Mouse (Mus musculus) lung, postnatal 10 days (tissue): ENCODE results near the gene Poln.
A peak's percentile ranks its signal among the peaks of the same experiment; 100 is the strongest.

Experiments used
- DNase-seq: peaks from one replicate; pipeline ENCODE4 v3.0.0; 2021

Gene Poln

DNA sequence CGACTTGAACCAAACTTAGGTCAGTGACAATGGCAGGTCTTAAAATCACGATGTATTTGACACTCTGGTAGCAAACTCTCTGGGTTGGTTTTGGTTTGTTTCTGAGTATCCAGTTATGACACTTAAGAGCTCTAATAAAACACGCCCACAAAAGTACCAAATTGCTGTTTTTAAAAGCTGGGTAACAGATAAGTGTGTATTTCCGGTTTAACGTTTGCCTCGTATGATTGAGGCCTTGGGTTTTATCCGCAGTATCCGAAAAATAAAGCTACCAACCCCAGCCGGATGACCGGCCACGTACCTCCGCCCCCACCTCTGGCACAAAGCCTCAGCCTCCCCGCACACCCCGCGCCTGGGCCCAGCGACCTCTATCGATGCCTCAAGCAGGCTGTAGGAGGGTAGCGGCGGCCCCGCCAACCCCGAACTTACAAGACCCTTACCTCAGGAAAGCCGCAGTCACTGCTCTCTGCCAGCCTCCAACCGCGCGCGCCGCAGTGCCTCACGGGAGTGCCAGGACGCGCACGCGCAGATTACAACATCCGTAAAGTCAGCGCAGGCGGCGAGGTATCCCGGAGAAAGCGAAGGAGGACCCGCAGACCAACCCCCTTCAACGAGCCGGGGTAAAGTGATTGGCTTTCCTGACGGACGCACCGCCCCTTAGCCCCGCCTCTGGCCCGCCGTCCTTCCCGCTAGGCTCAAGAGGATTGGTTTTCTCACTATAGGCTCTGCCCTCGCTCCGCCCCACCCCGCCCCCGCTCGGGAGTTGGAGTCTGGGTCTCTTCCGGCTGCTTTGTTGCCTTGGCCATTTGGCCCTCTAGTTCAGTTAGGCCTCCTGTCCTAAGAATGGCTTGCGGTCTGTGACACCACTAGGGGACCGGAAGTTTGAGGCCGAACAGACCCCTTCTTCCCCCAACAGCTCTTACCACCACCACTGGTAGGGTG is at the start of gene Poln, which contains the start of gene Haus3:
Gene Poln, minus strand, starts transcription at position 499 of the 942 bp plus-strand sequence.
Gene Haus3, minus strand, starts transcription at position 578 of the 942 bp plus-strand sequence.
- DNase-seq: peak; percentile 99

DNA sequence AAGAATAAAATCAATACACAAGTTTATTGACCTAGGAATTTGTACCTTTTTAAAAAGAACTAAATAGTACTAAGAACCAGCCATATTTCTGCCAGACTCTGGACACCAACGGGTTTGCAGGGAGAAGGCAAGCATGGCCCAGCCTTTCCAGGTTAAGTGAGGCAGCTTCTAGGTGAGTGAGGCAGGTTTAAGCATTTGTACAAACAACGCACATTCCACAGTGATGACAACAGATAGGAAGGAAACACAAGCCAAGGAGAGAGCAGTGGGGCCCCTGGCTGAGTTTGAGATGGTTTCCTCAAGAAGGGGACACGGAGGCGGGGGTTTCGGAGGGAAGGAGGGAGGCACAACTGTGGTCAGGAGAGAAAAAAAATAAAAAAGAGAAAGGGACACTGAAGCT is 49.4 kb upstream of the Poln start:
- no peak for DNase-seq

DNA sequence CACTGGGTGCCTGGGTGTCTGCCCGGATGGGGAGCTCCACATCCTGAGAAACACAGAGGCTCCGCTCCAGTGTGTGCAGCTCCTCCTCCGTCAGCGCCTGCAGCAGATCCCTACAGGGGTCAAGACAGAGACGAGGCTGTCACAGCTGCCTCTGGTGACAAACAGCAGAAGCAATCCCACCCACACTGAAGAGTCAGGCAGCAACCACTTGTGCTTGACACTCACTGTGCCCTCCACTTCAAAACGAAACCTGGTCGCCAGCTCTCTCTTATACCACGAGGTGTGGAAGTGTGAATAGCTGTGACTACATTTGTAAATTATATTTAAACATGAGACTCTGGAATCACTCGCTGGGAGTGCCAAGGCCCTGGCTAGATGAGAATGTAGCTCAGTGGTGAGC is 48.5 kb upstream of the Poln start:
- no peak for DNase-seq

DNA sequence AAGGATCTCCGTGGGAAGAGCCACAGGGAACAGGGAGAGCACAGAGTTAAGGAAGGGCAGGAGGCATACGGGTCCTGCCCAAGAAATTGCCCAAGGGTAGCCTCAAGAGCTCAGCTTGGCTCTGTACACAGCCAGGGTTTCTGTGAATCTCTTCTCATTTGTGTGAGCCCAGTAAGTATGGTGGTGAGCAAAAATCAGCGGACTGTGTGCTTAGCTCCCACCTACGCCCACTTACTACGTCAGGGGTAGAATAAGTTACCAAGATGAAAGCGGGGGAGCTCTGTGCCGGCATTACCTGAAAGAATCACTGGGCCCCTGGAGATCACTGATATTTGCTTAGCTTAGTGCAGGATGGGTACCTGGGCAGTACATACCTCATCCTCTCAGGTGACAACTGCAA is 46.8 kb upstream of the Poln start:
- no peak for DNase-seq

DNA sequence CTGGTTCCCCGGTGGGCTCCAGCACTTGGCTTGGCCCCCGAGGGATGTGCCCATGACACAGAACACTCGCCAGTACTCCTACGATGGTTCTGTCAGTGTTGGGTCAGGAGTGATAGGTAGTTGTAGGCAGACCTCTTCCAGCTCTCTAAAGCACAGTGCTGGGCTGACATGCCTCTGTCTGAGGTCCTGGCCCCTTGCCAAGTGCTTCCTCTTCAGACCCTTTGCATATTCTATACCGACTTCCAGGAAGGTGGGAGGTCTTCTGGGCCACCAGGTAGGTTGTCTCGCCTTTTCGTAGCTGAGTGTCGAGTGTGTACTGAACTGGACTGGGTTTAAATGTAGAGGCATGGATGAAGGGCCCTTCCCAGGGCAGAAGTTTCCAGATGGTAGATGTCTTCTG is 44.4 kb upstream of the Poln start:
- DNase-seq: no peak

DNA sequence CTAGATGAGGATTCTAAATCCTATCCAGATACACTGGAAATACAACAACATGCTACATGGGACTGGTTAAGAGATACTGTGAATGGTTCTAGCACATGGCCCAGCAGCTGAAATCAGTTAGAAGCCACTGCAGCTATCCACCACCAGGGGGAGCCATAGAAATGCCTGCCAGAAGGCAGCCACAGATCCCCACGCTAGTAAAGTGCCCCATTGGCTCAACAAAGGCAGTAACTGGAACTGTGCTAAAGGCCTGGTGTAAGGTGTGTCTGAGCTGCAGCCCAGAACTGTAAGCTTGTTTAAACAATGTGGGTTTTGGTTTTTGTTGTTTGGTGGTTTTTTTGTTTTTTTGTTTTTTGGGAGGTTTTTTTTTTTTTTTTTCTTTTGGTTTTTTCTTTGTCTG is 41.0 kb upstream of the Poln start:
- peak; percentile 84 for DNase-seq

DNA sequence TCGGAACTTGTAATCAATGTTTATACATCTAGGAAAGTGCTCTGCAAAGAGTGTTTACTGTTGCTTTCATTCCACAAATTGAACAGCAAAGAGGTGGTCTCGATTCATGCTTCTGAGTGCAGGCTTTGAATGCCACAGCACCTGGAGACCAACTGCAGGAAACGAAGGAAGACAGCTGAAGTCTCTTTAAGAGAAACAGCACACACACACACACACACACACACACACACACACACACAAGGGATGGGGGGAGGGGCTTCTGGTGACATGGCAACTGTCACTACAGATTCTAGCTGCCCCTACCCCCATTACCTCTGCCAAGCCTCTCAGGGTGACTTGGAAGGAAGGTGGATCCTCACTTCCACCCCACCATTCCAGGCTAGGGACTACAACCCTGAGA is 38.3 kb upstream of the Poln start:
- no peak for DNase-seq

DNA sequence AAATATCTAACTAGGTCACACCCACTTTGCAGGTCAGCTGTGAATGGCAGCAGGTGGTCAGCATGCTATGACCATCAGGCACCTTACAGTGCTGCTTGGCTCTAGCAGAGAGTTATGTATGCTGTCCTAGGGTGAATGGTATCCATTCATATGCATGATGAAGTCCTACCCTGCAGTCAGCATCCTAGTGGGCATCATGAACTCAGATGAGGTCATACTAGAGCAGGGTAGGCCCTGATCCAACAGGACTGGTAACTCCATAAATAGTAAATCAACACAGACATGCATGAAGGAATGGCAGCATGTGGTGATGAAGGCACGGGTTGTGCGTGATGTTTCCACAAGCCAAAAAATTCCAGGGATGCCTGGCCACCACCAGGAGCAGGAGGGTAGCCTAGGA is 36.5 kb upstream of the Poln start:
- DNase-seq: no peak

DNA sequence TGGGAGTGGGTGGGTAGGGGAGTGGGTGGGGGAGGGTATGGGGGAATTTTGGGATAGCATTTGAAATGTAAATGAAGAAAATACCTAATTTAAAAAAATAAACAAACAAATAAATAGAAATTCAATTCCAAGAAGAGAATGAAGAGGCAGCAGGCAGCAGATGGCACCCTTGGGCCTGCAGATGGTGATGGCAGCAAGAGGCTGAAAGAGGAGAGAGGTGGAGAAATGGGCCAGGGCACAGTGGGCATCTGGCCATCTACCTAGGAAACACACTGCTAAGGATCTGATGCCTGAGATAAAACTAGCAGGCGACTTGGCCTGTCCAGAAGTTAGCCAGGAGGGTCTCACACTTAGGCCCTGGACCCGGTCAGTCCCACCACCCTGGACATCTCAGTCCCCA is 35.7 kb upstream of the Poln start:
- no peak for DNase-seq

DNA sequence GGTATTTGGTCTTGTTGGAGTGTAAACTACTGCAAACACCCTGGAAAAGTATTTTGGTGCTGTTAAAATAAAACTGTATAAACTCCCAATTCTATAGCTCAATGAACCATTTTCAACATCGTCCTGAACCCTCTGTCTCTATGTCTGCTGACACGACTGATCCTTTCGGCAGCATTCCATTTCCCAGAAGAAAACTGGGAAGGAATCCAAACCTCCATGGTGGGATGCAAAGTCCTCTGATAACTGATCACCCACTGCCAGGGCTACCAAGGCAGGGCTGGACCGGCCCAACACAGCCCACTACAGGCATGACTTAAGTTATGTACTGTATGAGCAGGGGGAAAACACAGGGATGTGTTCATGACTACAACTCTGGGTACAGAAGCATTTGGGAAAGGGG is 32.8 kb upstream of the Poln start:
- DNase-seq: no peak

DNA sequence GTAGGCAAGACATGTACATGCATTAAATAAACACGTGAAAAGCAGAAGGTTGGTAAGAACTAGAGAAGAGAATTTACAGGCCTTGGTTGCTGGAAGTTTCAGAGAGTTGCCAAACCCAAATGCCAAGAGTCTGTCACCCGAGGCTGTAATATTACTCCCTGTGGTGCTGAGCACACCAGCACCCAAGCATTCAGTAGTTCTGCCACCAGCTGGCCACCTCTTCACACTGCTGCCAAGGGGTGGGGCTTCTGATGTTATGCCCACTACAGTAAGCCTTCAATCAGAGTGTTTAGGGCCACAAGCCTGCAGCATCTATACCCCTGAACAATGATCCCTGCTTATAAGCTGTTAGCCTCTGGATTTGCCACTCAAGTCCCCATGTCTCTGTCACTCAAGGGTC is 32.1 kb upstream of the Poln start:
- DNase-seq: peak; percentile 53

DNA sequence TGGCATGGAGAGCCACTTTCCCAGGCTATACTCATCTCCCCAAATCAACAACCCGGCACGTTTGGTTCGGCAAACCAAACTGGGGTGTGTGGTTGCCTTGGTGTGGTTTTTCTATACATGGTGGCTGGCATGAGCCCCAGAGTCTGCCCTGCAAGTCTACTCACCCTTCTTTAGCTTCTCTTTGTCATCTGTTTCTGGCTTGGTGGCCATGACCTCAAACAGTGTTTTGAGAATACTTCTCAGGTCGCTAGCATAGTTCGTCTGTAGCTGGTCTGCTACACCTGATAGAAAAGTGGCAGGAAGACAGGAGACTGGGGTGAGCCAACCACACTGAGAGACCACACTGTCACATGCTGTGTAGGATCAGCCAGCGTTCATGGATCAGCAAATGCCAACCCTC is 29.4 kb upstream of the Poln start:
- no peak for DNase-seq

DNA sequence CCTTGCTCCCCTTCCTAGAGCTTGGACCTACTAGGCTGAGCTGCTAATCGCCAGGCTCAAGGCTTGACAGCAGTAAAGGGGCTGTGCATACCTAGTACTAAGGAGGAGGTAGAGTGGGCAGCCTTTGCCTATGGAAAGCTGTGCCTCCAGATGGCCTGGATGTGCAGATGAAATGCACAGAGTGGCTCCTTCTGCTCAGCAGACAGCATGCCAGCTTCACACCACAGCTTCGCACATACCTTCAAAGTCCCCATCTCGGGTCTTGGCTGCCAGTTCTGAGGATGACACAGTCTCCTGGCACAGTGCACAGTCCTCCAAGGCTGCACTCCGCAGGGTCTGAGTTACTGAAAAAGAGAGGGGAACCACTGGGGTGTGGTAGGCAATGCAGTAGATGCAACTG is 28.0 kb upstream of the Poln start:
- DNase-seq: no peak

DNA sequence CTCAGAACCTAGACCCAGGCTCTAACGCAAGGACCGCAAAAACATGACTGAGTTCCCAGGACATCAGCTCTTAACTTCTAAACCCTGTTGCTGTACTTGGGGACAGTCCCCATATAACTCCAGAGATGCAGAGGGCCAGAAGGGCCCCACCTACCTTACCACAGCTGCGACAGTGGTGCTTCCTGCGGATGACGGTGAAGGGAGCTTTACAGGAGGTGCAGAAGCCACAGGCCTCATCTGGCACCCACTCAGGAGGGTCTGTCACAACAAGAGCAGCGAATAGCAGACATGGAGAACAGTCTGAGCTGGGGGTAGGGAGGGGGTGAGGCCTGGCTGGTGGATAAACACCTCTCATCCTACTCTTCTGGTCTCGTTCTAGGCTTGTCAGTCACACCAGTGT is 27.2 kb upstream of the Poln start:
- DNase-seq: no peak

DNA sequence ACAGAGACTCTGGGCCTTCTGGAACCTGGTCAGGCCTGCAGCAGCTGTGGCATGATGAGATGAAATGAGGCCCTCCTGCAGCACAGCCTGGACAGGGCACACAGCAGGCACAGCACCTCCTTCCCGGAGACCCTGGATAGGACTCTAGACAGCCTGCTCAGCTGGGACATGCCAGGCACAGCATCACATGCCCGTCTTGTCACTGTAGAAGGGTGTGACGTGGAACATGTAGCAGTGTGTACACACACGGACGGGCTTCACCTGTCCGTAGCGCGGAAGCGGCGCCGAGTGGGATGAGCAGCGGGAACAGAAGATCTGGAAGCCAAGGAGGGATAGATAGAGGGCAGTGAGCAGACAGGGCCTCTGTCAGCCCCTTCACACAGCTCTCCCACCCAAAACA is 26.5 kb upstream of the Poln start:
- DNase-seq: no peak

DNA sequence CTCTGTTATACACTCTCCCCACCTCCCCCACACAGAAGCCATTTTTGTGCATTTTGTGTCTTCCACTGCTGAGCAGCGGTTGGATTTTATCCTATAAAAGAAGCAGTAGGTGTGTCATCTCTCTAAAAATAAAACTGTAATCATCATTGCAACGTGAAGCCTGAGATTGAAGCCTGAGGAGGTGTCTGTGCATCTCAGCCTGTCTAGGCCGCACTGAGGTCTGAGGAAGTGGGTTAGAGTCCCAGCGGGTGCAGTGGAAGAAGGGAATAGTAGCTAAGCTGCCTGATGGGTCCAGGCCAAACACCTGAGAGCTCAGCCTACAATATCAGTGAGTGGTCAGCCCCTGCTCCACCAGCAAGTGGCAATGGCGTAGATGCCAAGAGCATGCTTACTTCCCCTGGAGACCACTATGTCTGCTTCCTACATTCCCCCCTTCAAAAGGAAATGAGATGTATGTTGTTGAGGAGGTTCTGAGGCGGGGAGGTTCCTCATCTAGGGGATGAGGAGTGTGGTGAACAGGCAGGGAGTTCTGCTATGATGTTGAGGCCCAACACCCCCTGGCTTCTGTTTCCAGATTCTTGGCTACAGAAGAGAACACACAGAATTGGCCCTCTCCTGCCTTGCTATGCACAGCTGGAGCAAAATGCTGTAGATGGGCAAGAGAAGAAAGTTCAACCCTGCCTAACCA is 25.9 kb upstream of the Poln start:
- no peak for DNase-seq

DNA sequence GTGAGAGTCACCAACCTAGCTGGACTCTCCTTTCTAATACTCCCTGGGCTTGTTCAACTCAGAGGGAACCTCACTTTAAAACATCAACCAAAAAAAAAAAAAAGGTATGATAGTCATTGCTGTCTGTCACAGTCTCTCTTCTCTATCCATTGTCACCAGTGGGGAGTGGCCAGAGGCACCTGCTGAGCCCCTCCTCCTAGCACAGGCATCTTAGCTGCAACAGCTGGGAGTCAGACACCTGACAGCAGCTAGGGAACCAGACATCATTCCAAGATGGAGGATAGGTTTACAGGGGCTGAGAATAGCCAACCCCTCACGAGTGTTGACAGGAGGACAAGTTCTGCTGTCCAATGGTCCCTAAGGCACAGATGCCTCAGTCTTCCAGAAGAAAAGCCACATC is 25.2 kb upstream of the Poln start:
- no peak for DNase-seq

DNA sequence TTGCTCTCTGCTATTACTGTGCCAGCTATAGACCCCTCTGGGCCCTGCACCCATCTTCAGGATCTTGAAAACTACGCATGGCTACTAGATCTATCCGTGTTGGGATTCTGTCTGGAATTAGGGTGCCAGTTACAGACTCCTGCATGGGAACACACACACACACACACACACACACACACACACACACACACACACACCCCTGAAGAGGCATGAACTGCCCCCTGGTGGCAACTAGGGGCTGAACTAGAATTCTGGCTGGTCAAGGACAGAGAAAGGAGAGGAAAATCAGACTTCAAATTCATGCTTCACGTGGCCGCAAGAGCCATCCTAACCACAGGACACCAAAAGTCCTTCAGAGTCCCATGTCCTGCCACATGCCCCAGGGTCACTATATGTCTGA is 22.6 kb upstream of the Poln start:
- peak; percentile 72 for DNase-seq

DNA sequence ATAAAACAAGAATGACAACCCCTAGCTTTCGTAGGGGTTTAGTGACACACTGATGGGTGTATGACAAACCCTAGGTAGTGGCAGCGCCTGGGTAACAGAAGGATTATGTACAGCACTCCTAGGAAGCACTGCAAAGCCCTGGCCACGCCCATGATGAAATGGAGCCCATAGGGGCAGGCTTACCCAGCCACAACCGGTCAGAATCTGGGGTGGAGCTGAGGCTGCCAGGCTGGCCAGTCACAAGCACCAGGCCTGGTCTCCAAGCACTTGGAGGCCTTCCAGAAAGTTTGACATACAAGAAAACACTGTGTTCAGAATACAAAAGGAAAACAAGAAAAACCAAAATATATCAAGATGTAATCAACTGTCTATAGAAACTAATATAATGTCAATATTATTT is 21.8 kb upstream of the Poln start:
- DNase-seq: peak; percentile 88

DNA sequence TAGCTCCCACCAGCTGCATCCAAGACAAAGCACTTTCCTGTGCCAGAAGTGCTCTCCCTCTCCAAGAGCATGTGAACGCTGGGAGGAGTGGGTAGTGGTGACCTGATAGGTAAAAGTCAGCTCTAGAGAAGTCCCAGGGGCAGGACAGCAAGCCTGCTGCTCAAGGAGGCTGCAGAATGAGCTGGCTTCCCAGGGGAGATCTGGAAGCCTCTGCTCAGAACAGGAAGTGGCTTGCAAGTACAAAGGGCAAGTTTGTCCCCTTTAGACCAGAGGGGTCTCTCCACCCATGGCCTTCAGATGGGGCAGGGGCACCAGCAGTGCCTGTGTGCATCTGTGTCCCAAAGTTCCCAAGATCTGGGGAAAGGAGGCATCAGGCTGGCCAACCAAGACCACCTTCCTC is 20.3 kb upstream of the Poln start:
- DNase-seq: no peak

DNA sequence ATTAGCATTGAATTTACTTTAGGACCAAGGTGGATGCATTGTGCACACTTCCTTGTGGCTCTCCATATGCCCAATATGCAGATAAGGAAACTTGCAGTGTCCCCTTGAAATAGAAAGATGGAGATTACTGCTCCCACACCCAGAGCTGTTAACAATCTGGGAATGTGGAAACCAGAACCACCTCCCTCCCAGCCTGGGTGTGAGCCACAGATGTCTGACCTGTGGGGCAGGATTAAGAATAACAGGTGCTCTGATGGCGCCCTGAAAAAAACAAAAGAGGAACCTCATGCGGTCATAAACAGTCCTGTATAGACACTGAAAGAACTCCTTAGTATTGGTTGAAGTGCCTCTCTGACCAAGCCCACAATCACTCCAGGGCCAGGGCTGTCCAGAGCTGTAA is 19.6 kb upstream of the Poln start:
- DNase-seq: no peak

DNA sequence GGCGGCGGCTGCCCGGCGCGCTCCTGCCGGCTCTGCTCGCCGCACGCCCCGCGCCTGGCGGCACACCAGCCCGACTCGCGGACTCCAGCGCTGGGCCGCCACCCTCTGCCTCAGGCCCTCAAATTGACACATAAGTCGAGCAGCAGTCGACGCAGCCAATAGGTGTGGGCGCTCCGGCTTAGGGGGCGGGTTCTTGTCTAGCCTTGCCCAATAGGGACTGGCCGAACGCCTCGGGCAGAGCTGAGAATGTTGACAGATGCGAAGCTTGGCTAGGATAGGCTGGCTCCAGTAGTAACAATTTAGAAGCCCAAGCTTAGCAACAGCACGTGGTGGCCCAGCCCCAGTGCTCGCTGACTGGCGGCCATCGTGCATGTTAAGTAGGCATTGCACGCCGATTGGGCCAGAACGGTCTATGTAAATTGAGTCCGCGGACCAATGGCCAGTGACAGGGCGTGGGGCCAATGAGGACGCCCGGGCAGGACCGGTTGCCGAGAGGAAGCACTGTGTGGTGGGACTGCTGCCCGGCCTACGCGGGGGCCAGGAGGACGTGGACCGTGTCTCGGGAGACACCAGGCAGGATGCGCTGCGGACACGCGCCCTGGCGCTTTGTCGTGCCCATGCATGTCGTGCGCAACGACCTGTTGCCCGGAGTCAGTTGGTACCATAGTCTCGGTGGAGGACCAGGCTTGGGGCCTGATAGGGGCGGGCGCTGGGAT is 18.5 kb upstream of the Poln start, which contains the start of gene Mxd4:
Gene Mxd4, minus strand, starts transcription at position 120 of the 716 bp plus-strand sequence.
- DNase-seq: peak; percentile 100

DNA sequence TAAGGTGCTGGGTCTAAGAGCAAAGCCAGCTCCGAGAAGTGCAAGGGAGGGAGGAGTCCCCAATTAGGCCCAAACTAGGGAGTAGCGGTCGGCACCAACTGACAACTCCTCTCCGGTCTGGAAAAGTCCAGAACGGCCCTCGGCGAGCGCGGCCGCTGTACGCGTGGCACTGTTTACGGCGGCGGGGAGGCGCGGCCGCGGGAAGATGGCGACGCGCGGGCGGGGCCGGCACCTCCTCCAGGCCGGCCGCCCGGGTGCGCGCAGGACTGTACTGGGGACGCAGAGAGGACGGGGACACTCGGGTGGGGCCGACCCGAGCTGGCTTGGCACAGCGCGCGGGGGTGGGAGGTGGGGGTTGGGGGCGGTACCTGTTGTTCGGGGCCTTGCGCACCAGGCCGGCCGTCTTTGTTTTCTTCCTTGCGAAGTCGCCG is 17.7 kb upstream of the Poln start:
- DNase-seq: peak; percentile 79

DNA sequence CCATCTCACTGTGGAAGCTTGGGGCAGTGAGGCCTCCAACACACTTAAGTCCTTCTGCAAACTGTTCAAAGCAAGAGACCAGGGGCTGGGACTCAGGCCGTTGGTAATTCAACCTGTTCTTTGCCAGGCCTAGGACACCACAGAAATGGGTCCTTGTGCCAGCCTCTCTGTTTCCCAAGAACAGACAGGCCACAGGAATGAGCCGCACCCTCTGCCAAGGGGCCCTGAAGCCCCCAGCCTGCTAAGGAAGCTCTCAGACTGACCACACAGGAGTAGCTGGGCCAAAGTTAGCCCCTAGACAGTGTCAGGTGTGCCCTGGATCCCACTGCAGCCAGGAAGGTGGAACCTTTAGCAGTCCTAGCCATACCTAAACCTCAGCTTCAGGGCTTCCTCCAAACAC is 17.1 kb upstream of the Poln start:
- DNase-seq: peak; percentile 28
